Mouse (Mus musculus): ENCODE measurements around the gene Itgb1bp2. TPM values are rescaled to one million over a fixed set of nuclear protein-coding genes. Genes with fewer than 3 reads are reported as not detected.

The Itgb1bp2 gene
- 2.3 and 3.0 TPM in 2 replicates for polyA plus RNA-seq (2015; fragmentation: Nextera tagmentation; extraction: Ambion mirVana)

DNA sequence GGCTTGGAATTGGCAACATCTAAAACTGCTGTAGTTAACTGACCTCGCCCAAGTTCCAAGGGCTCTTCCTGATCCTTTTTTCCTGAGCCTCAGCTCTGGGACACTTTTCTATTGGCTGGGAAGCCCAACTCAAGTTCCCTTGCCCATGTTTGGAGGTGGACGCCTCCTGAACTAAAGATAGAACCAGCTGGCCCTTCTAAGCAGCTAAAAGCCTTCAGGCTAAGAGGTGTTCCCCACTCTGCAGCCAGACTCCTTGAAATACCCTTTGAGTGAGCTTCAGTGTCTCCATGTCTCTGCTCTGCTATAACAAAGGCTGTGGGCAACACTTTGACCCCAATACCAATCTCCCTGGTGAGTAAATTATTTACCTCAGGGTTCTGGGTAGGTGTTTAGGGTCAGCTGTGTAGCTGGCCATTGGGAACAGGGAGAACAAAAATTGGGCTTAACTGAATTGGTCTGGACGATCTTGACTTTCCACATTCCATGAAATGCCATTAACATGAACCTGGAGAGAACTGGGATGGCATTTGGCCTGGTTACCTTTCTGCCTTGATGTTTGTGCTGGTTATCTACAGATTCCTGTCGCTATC, at the start of gene Itgb1bp2:
Gene Itgb1bp2 (plus strand): TSS at position 203 of the 590 bp plus-strand sequence.
- Histone ChIP-seq H3K9ac (replicated peaks; ENCODE audit: low read depth) (no peak within 1 kb of the TSS), H3K27ac (ENCODE audit: low read length) (no peak within 1 kb of the TSS), H3K4me3 (ENCODE audit: low read depth, low read length) (no peak within 1 kb of the TSS), H3K4me2 (replicated peaks; ENCODE audit: low read depth, low read length) (no peak within 1 kb of the TSS), H3K27me3 (replicated peaks; ENCODE audit: insufficient read depth, low read length) (no peaks in the 10 kb centered on the region), H3K9me3 (ENCODE audit: low read length) (no peaks in the 10 kb centered on the region), H3K36me3 (ENCODE audit: insufficient read depth, low read length) (no peaks in the 10 kb centered on the region), H3K4me1 (ENCODE audit: insufficient read depth, low read depth, low read length) (no peaks in the 10 kb centered on the region)
- DNase-seq (ENCODE audit: low spot score) (peak; percentile 5), ATAC-seq (peak; percentile 26; the same call in 1 of the 2 replicates)
- TF ChIP-seq CTCF (IDR thresholded peaks at IDR 0.05) (no peak), EP300 (IDR thresholded peaks at IDR 0.05) (no peak)
- 52% methylated on average over 4 of the region's 4 CpGs for WGBS

DNA sequence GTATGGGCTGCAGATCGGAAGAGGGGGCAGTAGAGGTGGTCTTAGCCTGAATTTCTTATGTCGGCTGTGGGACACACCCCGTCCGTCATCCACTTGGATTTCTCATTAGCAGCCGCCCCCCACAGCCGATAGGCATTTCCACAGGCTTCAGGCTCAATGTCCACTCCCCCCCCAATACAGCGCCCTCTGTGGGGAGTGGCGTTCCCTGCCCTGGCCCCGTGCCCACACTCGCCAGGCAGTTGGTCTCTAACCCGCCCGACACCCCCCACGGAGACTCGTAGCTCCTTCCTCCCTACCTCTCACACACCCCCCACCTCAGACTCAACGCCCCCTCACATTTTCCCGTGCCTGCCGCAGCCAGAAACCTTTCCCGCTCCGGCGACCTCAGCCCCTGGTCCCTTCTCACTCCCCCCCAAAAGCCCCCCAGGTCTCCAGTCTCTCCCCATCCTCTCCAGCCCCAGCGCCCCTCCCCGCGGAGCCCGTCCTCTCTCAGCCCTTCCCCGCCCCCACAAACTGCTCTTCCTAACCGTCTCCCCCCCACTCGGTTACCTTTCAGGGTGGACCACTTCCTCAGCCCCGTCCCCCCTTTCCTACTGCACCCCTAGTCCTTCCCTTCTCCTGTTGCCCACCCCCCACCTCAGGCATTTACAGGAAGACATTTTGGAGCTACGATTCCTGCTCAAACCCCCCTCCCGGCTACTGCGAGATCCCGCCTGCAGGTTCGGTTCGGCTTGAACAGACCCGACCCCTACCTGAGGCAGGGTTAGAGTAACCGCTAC, 29.8 kb upstream of the Itgb1bp2 start:
- ATAC-seq, result peak; percentile 39
- Histone ChIP-seq H3K27me3 (replicated peaks; ENCODE audit: insufficient read depth, low read length) (no peaks in the 10 kb centered on the region), H3K9ac (replicated peaks; ENCODE audit: low read depth) (peak overlapping the region; percentile 51), H3K9me3 (ENCODE audit: low read length) (no peaks in the 10 kb centered on the region), H3K4me2 (replicated peaks; ENCODE audit: low read depth, low read length) (peak overlapping the region; percentile 62), H3K36me3 (ENCODE audit: insufficient read depth, low read length) (no peaks in the 10 kb centered on the region), H3K4me3 (ENCODE audit: low read depth, low read length) (peak overlapping the region; percentile 52), H3K27ac (ENCODE audit: low read length) (peak overlapping the region; percentile 43; the same call in 1 of the 2 replicates), H3K4me1 (ENCODE audit: insufficient read depth, low read depth, low read length) (no peaks in the 10 kb centered on the region)
- WGBS, result 18% methylated on average over 20 of the region's 36 CpGs
- TF ChIP-seq CTCF (IDR thresholded peaks at IDR 0.05), result peak; percentile 56
- TF ChIP-seq EP300 (IDR thresholded peaks at IDR 0.05), result no peak
- peak; percentile 68 for DNase-seq (ENCODE audit: low spot score)

DNA sequence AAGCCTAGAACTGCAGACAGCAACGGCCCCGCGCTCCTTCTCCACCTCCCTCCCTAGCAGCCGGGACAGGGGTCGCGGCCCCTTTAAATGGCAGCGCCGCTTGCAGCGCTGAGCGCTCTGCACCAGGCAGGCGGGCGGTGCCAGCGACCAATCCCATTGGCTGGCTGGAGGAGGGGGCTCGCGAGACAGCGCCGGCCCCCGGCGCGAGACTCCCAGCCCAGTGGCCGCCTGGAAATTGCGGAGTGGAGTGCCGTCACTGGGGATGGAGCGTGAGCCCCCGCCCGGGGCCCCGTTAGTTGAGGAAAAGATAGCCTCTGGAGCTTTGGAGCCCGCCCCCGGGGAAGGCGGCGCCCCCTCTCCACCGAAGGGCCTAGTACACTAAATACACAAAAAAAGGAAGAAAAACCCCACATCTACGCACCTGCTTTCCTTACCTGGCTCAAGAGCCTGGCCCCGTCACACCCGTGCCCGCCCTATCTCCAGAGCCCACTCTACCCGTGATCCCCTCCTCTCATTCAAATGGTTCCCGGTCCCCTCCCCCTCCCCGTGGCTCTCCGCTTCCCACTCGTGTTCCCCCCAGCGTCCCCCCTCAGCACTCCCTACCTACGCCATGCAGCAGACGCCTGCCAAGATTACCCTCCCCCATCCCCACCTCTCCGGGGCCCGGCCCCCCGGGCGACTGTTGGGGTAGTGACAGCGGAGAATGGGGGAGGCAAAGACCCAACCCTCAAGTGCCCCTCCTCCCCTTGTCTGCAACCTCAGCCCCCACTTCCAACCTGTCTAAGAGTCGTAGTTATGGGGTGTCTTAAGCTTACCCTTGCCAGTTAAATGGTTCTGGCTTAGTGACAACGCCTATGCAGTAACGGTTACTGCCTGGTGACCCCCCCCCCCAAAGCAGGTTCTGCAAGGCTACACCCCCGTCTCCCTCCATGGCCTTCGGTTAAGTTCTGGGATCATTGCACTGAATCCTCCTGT, 28.9 kb upstream of the Itgb1bp2 start:
- Histone ChIP-seq H3K4me2 (replicated peaks; ENCODE audit: low read depth, low read length) (peak overlapping the region; percentile 62), H3K4me1 (ENCODE audit: insufficient read depth, low read depth, low read length) (no peaks in the 10 kb centered on the region), H3K36me3 (ENCODE audit: insufficient read depth, low read length) (no peaks in the 10 kb centered on the region), H3K9me3 (ENCODE audit: low read length) (no peaks in the 10 kb centered on the region), H3K27me3 (replicated peaks; ENCODE audit: insufficient read depth, low read length) (no peaks in the 10 kb centered on the region), H3K4me3 (ENCODE audit: low read depth, low read length) (peak overlapping the region; percentile 52), H3K9ac (replicated peaks; ENCODE audit: low read depth) (peak overlapping the region; percentile 51), H3K27ac (ENCODE audit: low read length) (peak overlapping the region; percentile 43; the same call in 1 of the 2 replicates)
- DNase-seq (ENCODE audit: low spot score) (peak; percentile 92), ATAC-seq (peak; percentile 97)
- WGBS, result 19% methylated on average over 35 of the region's 54 CpGs
- TF ChIP-seq EP300 (IDR thresholded peaks at IDR 0.05), result no peak
- TF ChIP-seq CTCF (IDR thresholded peaks at IDR 0.05), result no peak

DNA sequence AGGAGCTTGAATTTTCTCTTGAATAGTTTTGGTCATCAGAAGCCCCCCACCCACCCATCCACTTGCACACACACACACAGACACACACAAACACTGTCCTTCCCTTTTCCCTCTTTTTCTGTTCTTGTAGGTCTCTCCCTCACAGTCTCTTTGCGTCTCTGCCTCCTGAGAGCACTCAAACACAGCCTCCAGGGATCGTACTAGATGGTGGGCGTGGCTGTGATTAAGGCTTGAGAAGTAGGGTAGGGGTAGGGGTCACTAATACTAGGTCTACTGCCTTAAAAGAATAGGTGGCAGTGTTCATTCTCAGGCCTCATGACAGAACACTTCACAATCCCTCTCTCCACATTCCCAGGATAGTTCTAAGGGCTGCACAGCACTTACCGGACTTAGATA, 28.2 kb upstream of the Itgb1bp2 start, which contains the start of gene Zmym3:
Gene Zmym3 (minus strand): TSS at position 150 of the 396 bp plus-strand sequence.
- DNase-seq (ENCODE audit: low spot score), result peak; percentile 29
- WGBS, result 29% methylated on average over 4 of the region's 4 CpGs

DNA sequence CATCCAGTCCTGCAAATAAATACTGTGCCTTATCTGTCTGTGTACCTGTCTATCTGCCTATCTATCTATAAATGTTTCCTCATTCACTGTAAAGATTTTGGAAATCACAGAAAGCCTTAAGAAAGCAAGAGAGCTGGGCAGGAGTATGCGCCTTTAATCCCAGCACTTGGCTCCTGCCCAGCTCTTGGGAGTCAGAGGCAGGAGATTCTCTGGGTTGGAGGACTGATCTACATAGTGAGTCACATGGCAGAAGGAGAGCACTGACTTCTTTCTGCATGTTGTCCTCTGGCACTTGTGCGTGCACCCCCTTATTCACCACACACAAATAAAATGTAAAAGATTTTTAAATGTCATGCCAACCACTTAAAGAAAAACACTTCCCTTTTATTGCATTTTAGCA, 25.4 kb upstream of the Itgb1bp2 start:
- TF ChIP-seq EP300 (IDR thresholded peaks at IDR 0.05) (no peak), CTCF (IDR thresholded peaks at IDR 0.05) (no peak)
- no peaks in the 10 kb centered on the region for H3K9me3 ChIP-seq (ENCODE audit: low read length)
- no peaks in the 10 kb centered on the region for H3K36me3 ChIP-seq (ENCODE audit: insufficient read depth, low read length)
- no peak overlapping the region for H3K4me2 ChIP-seq (replicated peaks; ENCODE audit: low read depth, low read length)
- 70% methylated on average over 2 of the region's 2 CpGs for WGBS
- H3K27ac ChIP-seq (ENCODE audit: low read length), result no peak overlapping the region
- no peaks in the 10 kb centered on the region for H3K27me3 ChIP-seq (replicated peaks; ENCODE audit: insufficient read depth, low read length)
- H3K4me1 ChIP-seq (ENCODE audit: insufficient read depth, low read depth, low read length), result no peaks in the 10 kb centered on the region
- no peak overlapping the region for H3K4me3 ChIP-seq (ENCODE audit: low read depth, low read length)
- DNase-seq (ENCODE audit: low spot score), result no peak
- no peak overlapping the region for H3K9ac ChIP-seq (replicated peaks; ENCODE audit: low read depth)
- ATAC-seq, result no peak

More for the DNA sequence above, 28.2 kb upstream of the Itgb1bp2 start, which contains the start of gene Zmym3:
- no peaks in the 10 kb centered on the region for H3K9me3 ChIP-seq (ENCODE audit: low read length)
- no peaks in the 10 kb centered on the region for H3K4me1 ChIP-seq (ENCODE audit: insufficient read depth, low read depth, low read length)
- H3K27ac ChIP-seq (ENCODE audit: low read length), result 0 out of 2 replicates have a peak within 1 kb of the TSS, but pooled peaks have one; percentile 43
- TF ChIP-seq EP300 (IDR thresholded peaks at IDR 0.05) (no peak), CTCF (IDR thresholded peaks at IDR 0.05) (no peak)
- no peaks in the 10 kb centered on the region for H3K36me3 ChIP-seq (ENCODE audit: insufficient read depth, low read length)
- peak within 1 kb of the TSS; percentile 52 for H3K4me3 ChIP-seq (ENCODE audit: low read depth, low read length)
- H3K27me3 ChIP-seq (replicated peaks; ENCODE audit: insufficient read depth, low read length), result no peaks in the 10 kb centered on the region
- ATAC-seq, result peak; percentile 33; the same call in 1 of the 2 replicates
- H3K4me2 ChIP-seq (replicated peaks; ENCODE audit: low read depth, low read length), result peak within 1 kb of the TSS; percentile 62
- peak within 1 kb of the TSS; percentile 51; the same call in 1 of the 2 replicates for H3K9ac ChIP-seq (replicated peaks; ENCODE audit: low read depth)

Measured in lung, postnatal 0 days (tissue).